Mouse (Mus musculus) liver, embryonic 16.5 days (tissue): ENCODE results near the gene Gm973. TPM values are rescaled to one million over a fixed set of nuclear protein-coding genes. Genes with fewer than 3 reads are reported as not detected.

Experiments used
- ATAC-seq: fragments of 200-750 bp; cut with Nextera tagmentation; 2 replicates; pipeline ENCODE4 v1.8.0; 2017; ENCODE audit warnings: low read depth, mild to moderate bottlenecking, moderate number of reproducible peaks, moderate library complexity
- H3K27ac ChIP-seq: fragments of 300-500 bp; sonication (generic); 2 replicates; pipeline ENCODE4 v1.5.1; 2014; ENCODE audit warnings: mild to moderate bottlenecking, low read length
- H3K27me3 ChIP-seq: fragments of 300-500 bp; sonication (generic); 2 replicates; pipeline ENCODE4 v1.6.1; 2014; ENCODE audit warnings: low read depth, low read length, mixed read lengths; ENCODE audit not compliant: control insufficient read depth, insufficient read depth
- H3K36me3 ChIP-seq: fragments of 300-500 bp; sonication (generic); 2 replicates; pipeline ENCODE4 v1.6.1; 2014; ENCODE audit warnings: mild to moderate bottlenecking; ENCODE audit not compliant: control insufficient read depth, insufficient read depth
- H3K4me1 ChIP-seq: fragments of 300-500 bp; sonication (generic); 2 replicates; pipeline ENCODE4 v1.6.1; 2014; ENCODE audit warnings: low read depth, low read length, mixed read lengths; ENCODE audit not compliant: control insufficient read depth
- H3K4me2 ChIP-seq: fragments of 300-500 bp; sonication (generic); 2 replicates; pipeline ENCODE4 v1.6.1; 2014; ENCODE audit warnings: low read depth, low read length, mixed read lengths
- H3K4me3 ChIP-seq: fragments of 300-500 bp; sonication (generic); 2 replicates; pipeline ENCODE4 v1.5.1; 2014; ENCODE audit warnings: low read depth, mild to moderate bottlenecking, low read length
- H3K9ac ChIP-seq: fragments of 300-500 bp; sonication (generic); 2 replicates; pipeline ENCODE4 v1.6.1; 2014; ENCODE audit warnings: low read depth, low read length
- H3K9me3 ChIP-seq: fragments of 300-500 bp; sonication (generic); replicated peaks from 2 replicates; pipeline ENCODE4 v1.6.1; 2016; ENCODE audit warnings: low read length; ENCODE audit not compliant: control insufficient read depth
- WGBS: fragments of 180-500 bp; shearing (Covaris S2); extraction: QIAGEN DNeasy Blood & Tissue Kit; methylation state at CpG from one replicate; pipeline ENCODE4 v1.1.7; 2014; ENCODE audit not compliant: insufficient replicate concordance; 5-methylcytosine and 5-hydroxymethylcytosine counted together
- polyA plus RNA-seq: library from polyadenylated mRNA; unstranded; fragments of >200 nt; fragmentation: Nextera tagmentation; extraction: Ambion mirVana; gene quantifications from 2 replicates; pipeline ENCODE4 v1.2.1, GENCODE M21; 2015

Gm973 gene
- polyA plus RNA-seq, 1 experiment from 2014 or later, result not detected

- Histone ChIP-seq H3K27ac (peak overlapping the region; percentile 29), H3K9me3 (no peaks in the 10 kb centered on the region), H3K4me3 (0 out of 2 replicates have a peak overlapping the region, but pooled peaks have one; percentile 1), H3K4me2 (peak overlapping the region; percentile 55), H3K27me3 (peaks cover 6% of the 10 kb centered on the region; the same call in 1 of the 2 replicates), H3K9ac (0 out of 2 replicates have a peak overlapping the region, but pooled peaks have one; percentile 23), H3K4me1 (peaks cover 57% of the 10 kb centered on the region), H3K36me3 (no peaks in the 10 kb centered on the region)
- peak; percentile 40; the same call in 1 of the 2 replicates for ATAC-seq
- 13% methylated on average over 10 of the region's 10 CpGs for WGBS
Observed at GRCm38 (mm10) chr1:59487651-59488051, 28.4 kb upstream of the Gm973 start.

GRCm38 (mm10) chr1:59488481-59488880 is 27.6 kb upstream of the Gm973 start:
- Histone ChIP-seq H3K36me3 (no peaks in the 10 kb centered on the region), H3K9ac (no peak overlapping the region), H3K9me3 (no peaks in the 10 kb centered on the region), H3K4me3 (no peak overlapping the region), H3K4me2 (no peak overlapping the region), H3K27ac (no peak overlapping the region), H3K27me3 (peaks cover 2% of the 10 kb centered on the region; the same call in 1 of the 2 replicates), H3K4me1 (peaks cover 57% of the 10 kb centered on the region)
- ATAC-seq, result no peak
- WGBS, result 59% methylated on average over 4 of the region's 4 CpGs

DNA sequence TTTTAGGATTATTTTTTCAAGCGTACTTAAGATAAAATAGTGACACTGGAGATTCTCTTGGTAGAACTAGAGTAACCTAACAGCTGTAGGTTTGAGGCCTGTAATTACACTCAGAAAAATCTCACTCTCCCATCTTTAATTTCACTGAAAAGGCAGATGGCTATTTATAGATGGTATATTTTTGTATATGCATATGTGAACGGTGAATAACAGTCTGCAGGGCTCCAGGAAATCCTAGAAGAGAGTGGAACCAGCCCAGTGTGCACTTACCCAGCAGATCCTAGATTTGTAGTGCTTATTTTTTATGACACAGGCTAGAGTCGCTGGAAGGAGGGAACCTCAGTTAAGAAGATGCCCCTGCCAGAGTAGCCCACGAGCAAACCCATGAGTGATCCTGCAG is 27.1 kb upstream of the Gm973 start:
- H3K27me3 ChIP-seq, result no peaks in the 10 kb centered on the region
- H3K9ac ChIP-seq, result no peak overlapping the region
- no peak for ATAC-seq
- no peaks in the 10 kb centered on the region for H3K9me3 ChIP-seq
- peaks cover 52% of the 10 kb centered on the region for H3K4me1 ChIP-seq
- H3K27ac ChIP-seq, result no peak overlapping the region
- no peak overlapping the region for H3K4me3 ChIP-seq
- 52% methylated on average over 4 of the region's 4 CpGs for WGBS
- no peaks in the 10 kb centered on the region for H3K36me3 ChIP-seq
- no peak overlapping the region for H3K4me2 ChIP-seq

DNA sequence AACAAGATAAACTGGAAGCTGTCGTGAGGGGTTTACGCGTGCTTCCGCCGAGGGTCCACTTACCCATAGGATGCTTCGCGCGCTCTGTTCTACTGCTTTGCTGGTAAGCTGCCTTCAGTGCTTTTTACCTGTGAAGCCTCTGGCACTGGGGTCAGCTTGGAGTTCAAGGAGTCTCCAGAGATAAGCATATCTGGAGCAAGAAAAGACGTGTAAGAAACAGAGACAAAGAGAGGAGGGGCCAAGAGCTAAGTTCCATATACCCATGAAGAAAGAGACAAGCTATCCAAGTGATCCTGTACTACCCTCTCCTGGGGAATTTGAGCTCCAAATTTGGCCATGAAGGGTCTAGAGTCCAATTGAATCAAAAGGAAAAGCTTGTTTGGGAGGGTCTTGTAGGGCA is 24.5 kb upstream of the Gm973 start:
- Histone ChIP-seq H3K4me2 (no peak overlapping the region), H3K27ac (no peak overlapping the region), H3K9ac (no peak overlapping the region), H3K27me3 (no peaks in the 10 kb centered on the region), H3K4me1 (peaks cover 38% of the 10 kb centered on the region), H3K36me3 (no peaks in the 10 kb centered on the region), H3K9me3 (no peaks in the 10 kb centered on the region), H3K4me3 (no peak overlapping the region)
- ATAC-seq, result no peak
- 68% methylated on average over 9 of the region's 9 CpGs for WGBS

DNA sequence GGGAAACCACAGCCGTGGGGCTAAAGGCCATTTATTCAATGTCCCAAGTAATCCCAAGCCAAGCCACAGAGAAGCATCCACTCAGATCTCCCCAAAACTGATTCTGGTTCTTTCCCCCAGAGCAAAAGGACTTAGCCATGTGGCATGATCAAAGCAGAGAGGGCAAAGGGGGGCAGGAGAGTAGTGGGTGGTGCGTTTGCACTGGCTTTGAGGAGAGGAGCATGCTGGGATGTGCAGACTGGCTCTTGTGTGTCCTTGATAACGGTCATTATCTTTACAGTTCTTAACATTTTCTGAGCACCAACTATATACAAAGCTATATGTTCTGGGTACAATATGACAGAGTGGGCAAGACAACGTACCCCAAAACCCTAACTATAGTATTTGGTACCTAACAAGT is 23.6 kb upstream of the Gm973 start:
- Histone ChIP-seq H3K4me3 (no peak overlapping the region), H3K27me3 (no peaks in the 10 kb centered on the region), H3K4me1 (peaks cover 32% of the 10 kb centered on the region), H3K9ac (no peak overlapping the region), H3K4me2 (no peak overlapping the region), H3K36me3 (no peaks in the 10 kb centered on the region), H3K9me3 (no peaks in the 10 kb centered on the region), H3K27ac (peak overlapping the region; percentile 28; the same call in 1 of the 2 replicates)
- WGBS, result 29% methylated on average over 4 of the region's 4 CpGs
- peak; percentile 86 for ATAC-seq

GRCm38 (mm10) chr1:59495970-59496369 is 20.1 kb upstream of the Gm973 start:
- no peak overlapping the region for H3K4me3 ChIP-seq
- H3K4me1 ChIP-seq, result peaks cover 37% of the 10 kb centered on the region
- no peak overlapping the region for H3K9ac ChIP-seq
- WGBS, result 81% methylated on average over 5 of the region's 5 CpGs
- no peak for ATAC-seq
- H3K27ac ChIP-seq, result no peak overlapping the region
- H3K27me3 ChIP-seq, result no peaks in the 10 kb centered on the region
- H3K4me2 ChIP-seq, result no peak overlapping the region
- H3K9me3 ChIP-seq, result no peaks in the 10 kb centered on the region
- no peaks in the 10 kb centered on the region for H3K36me3 ChIP-seq

GRCm38 (mm10) chr1:59497741-59498613 is 18.1 kb upstream of the Gm973 start:
- Histone ChIP-seq H3K4me3 (no peak overlapping the region), H3K9me3 (no peaks in the 10 kb centered on the region), H3K36me3 (no peaks in the 10 kb centered on the region), H3K27ac (peak overlapping the region; percentile 55), H3K9ac (no peak overlapping the region), H3K4me1 (peaks cover 22% of the 10 kb centered on the region), H3K4me2 (no peak overlapping the region), H3K27me3 (no peaks in the 10 kb centered on the region)
- WGBS, result 37% methylated on average over 6 of the region's 6 CpGs
- ATAC-seq, result peak; percentile 75

DNA sequence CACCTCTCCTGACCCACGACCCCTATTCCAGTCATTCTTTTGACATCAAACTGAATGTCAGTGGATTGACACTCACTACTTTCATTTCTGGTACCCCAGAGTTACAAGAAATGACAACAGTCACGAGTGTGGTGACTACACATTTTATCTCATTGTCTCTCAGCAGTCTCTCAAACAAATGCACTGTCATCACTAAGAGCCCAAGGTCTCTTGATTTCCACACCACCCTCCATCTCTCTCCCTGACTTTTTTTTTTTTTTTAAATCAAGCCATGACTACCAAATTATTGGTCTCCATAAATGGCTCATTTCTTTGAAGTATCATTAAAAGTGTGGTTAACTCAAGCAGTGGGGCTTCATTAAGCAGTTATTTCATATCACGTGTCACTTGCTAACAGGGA is 16.7 kb upstream of the Gm973 start:
- Histone ChIP-seq H3K9me3 (no peaks in the 10 kb centered on the region), H3K4me3 (no peak overlapping the region), H3K4me1 (peaks cover 19% of the 10 kb centered on the region), H3K36me3 (no peaks in the 10 kb centered on the region), H3K27me3 (no peaks in the 10 kb centered on the region), H3K4me2 (no peak overlapping the region), H3K9ac (no peak overlapping the region), H3K27ac (no peak overlapping the region; the same call in 1 of the 2 replicates)
- no peak for ATAC-seq
- WGBS, result 52% methylated on average over 3 of the region's 3 CpGs

DNA sequence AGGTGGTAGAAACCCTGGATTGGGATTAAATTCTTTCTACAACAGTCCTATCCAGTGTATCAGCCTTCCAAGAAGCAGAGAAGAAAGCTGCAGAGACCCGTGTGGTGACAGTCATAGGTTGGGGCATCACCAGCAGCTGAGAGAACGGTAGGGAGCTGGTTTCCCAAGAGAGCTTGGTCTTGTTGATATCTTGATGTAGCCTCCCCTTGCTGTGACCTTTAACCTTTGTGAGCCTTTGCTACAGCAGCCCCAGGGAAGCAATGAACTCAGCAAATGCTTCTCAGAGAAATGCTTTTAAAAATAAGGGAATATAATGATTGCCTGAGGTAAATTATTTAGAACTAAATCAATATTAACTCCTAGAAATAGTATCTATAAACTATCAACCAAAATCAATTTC is 13.7 kb upstream of the Gm973 start:
- Histone ChIP-seq H3K9me3 (no peaks in the 10 kb centered on the region), H3K27me3 (no peaks in the 10 kb centered on the region), H3K27ac (no peak overlapping the region), H3K36me3 (no peaks in the 10 kb centered on the region), H3K4me1 (peaks cover 19% of the 10 kb centered on the region), H3K9ac (no peak overlapping the region), H3K4me3 (no peak overlapping the region), H3K4me2 (no peak overlapping the region)
- ATAC-seq, result no peak
- 43% methylated on average over 2 of the region's 2 CpGs for WGBS
